Comparison of ENCODE assay signal across 29 mouse cellular contexts in genomic region chr7:37743350-37743749, GRCm38 (mm10). TPM values are rescaled to one million over a fixed set of nuclear protein-coding genes. Genes with fewer than 3 reads are reported as not detected.
DNase-seq lines count a peak whose midpoint lies in the region; ATAC-seq and TF ChIP-seq lines count a peak whose summit lies in the region.
"Had no signal": no experiment of that assay in that cellular context is flagged by ENCODE, and none has a peak within 500 bp of the region (broad histone marks: within the 10 kb centered on the region; RNA-seq: fewer than 3 reads in every experiment).

No protein-coding gene starts in this region.

- no peaks in the 10 kb centered on the region for H3K36me3 ChIP-seq in heart, embryonic 13.5 days
- H3K36me3 ChIP-seq in heart, embryonic 11.5 days (ENCODE audit: control insufficient read depth, insufficient read depth, low read length): no peaks in the 10 kb centered on the region
- H3K36me3 ChIP-seq in heart, embryonic 16.5 days (ENCODE audit: control insufficient read depth, insufficient read depth): no peaks in the 10 kb centered on the region
- H3K36me3 ChIP-seq: heart, embryonic 10.5 days; hindbrain, embryonic 15.5 days had no signal

- no peak overlapping the region for H3K27ac ChIP-seq in heart, embryonic 13.5 days (replicated peaks)
- no peak overlapping the region for H3K27ac ChIP-seq in heart, embryonic 11.5 days (ENCODE audit: low read depth, low read length)
- no peak overlapping the region for H3K27ac ChIP-seq in heart, embryonic 16.5 days (ENCODE audit: low read length)
- H3K27ac ChIP-seq in layer of hippocampus, adult 2 months: peak overlapping the region; percentile 39; the same call in 1 of the 2 replicates
- H3K27ac ChIP-seq: forebrain, embryonic 10.5 days; forebrain, embryonic 13.5 days; hindbrain, embryonic 15.5 days had no signal

- H3K9ac ChIP-seq in heart, embryonic 13.5 days: no peak overlapping the region
- H3K9ac ChIP-seq in heart, embryonic 11.5 days (ENCODE audit: low read depth, low read length): no peak overlapping the region
- no peak overlapping the region for H3K9ac ChIP-seq in heart, embryonic 16.5 days (ENCODE audit: low read length)
- H3K9ac ChIP-seq: forebrain, embryonic 13.5 days; hindbrain, embryonic 15.5 days had no signal

- peak overlapping the region; percentile 34 for H3K4me2 ChIP-seq in heart, embryonic 13.5 days
- no peak overlapping the region for H3K4me2 ChIP-seq in heart, embryonic 11.5 days
- H3K4me2 ChIP-seq in heart, embryonic 16.5 days (ENCODE audit: low read depth, low read length): peak overlapping the region; percentile 42
- H3K4me2 ChIP-seq: forebrain, embryonic 13.5 days; hindbrain, embryonic 15.5 days had no signal

- DNase-seq in heart, adult 8-10 months (ENCODE audit: low spot score): no peak
- no peak for DNase-seq in layer of hippocampus, adult 2 months (ENCODE audit: low spot score in 2 of 2)
- no peak for DNase-seq in layer of hippocampus, adult 9-11 months
- peak; percentile 47 for DNase-seq in hindlimb bud, embryonic 11.5 days (ENCODE audit: extremely low spot score, low read depth, low spot score)
- no peak for DNase-seq in ovary, postnatal 14 days (ENCODE audit: low spot score)
- DNase-seq: adrenal gland, adult 8-10 months; adrenal gland, postnatal 36 days; cerebellum, adult 11 months; cerebellum, adult 2 months; cerebellum, adult 9-11 months; cerebellum, postnatal 25 days; gastrocnemius, postnatal 25 days; heart, postnatal 36 days; kidney, adult 18-20 months; kidney, adult 9 months had no signal

- H3K4me1 ChIP-seq in heart, embryonic 13.5 days: peaks cover 23% of the 10 kb centered on the region
- peaks cover 10% of the 10 kb centered on the region; the same call in 1 of the 2 replicates for H3K4me1 ChIP-seq in heart, embryonic 11.5 days (ENCODE audit: control insufficient read depth, insufficient read depth, low read length)
- H3K4me1 ChIP-seq in heart, embryonic 16.5 days (ENCODE audit: control insufficient read depth, insufficient read depth, low read length): peaks cover 11% of the 10 kb centered on the region; the same call in 1 of the 2 replicates

- WGBS in heart, embryonic 13.5 days: 41% methylated on average over 8 of the region's 8 CpGs
- WGBS in heart, embryonic 11.5 days (ENCODE audit: insufficient replicate concordance): 39% methylated on average over 8 of the region's 8 CpGs
- 35% methylated on average over 8 of the region's 8 CpGs for WGBS in heart, embryonic 16.5 days

- H3K4me3 ChIP-seq in heart, embryonic 13.5 days: no peak overlapping the region
- no peak overlapping the region for H3K4me3 ChIP-seq in heart, embryonic 11.5 days (ENCODE audit: low read depth, low read length)
- H3K4me3 ChIP-seq in heart, embryonic 16.5 days (ENCODE audit: low read length): no peak overlapping the region
- H3K4me3 ChIP-seq in layer of hippocampus, adult 2 months: no peak overlapping the region; the same call in 1 of the 2 replicates
- H3K4me3 ChIP-seq: forebrain, embryonic 10.5 days; forebrain, embryonic 13.5 days; heart, embryonic 10.5 days; hindbrain, embryonic 15.5 days had no signal

- TF ChIP-seq CTCF in layer of hippocampus, adult 2 months (conservative IDR thresholded peaks at IDR 0.05): no peak

- peaks cover 25% of the 10 kb centered on the region for H3K27me3 ChIP-seq in heart, embryonic 13.5 days (replicated peaks)
- no peaks in the 10 kb centered on the region for H3K27me3 ChIP-seq in heart, embryonic 11.5 days (ENCODE audit: control insufficient read depth, insufficient read depth, low read length)
- peaks cover 10% of the 10 kb centered on the region; the same call in 1 of the 2 replicates for H3K27me3 ChIP-seq in heart, embryonic 16.5 days (ENCODE audit: control insufficient read depth, insufficient read depth, low read length)
- H3K27me3 ChIP-seq: forebrain, embryonic 13.5 days; hindbrain, embryonic 15.5 days had no signal

- no peaks in the 10 kb centered on the region for H3K9me3 ChIP-seq in heart, embryonic 13.5 days
- H3K9me3 ChIP-seq in heart, embryonic 11.5 days (replicated peaks; ENCODE audit: control insufficient read depth, low read length): no peaks in the 10 kb centered on the region
- no peaks in the 10 kb centered on the region for H3K9me3 ChIP-seq in heart, embryonic 16.5 days (replicated peaks; ENCODE audit: control insufficient read depth, low read length)
- H3K9me3 ChIP-seq: forebrain, embryonic 13.5 days; heart, embryonic 10.5 days; hindbrain, embryonic 15.5 days had no signal

- no peak for ATAC-seq in heart, embryonic 13.5 days (ENCODE audit: extremely low read depth, insufficient number of reproducible peaks, low FRiP score, low TSS enrichment)
- ATAC-seq in heart, embryonic 11.5 days (replicated peaks; ENCODE audit: insufficient number of reproducible peaks, low FRiP score, low TSS enrichment): no peak
- no peak for ATAC-seq in heart, embryonic 16.5 days (replicated peaks; ENCODE audit: extremely low read depth, insufficient read depth, low FRiP score)
- ATAC-seq: CD4-positive, CD25-positive, alpha-beta regulatory T cell, adult 4 months; forebrain, embryonic 13.5 days; forebrain, embryonic 16.5 days; inflammation-experienced regulatory T-cells, adult 6 months; intestine, embryonic 16.5 days had no signal

RNA-seq across cellular contexts. Expression of gene Zfp536, which starts 30.1 kb away (rescaled TPM):
- polyA plus RNA-seq in heart, embryonic 13.5 days (2015; fragmentation: Nextera tagmentation; extraction: Ambion mirVana): 4.3 and 5.0 TPM in 2 replicates
- polyA plus RNA-seq in heart, embryonic 11.5 days (2014; fragmentation: Nextera tagmentation; extraction: Ambion mirVana): 2.4 and 2.8 TPM in 2 replicates
- polyA plus RNA-seq in heart, embryonic 16.5 days (2015; fragmentation: Nextera tagmentation; extraction: Ambion mirVana): 4.7 and 5.8 TPM in 2 replicates
- total RNA-seq in heart, adult 8-10 months (2022): 10 to 100 TPM in 1 of 4 experiments, 1 to 10 TPM in 3; 6.2 to 10.6 (median 8.5) TPM
- total RNA-seq in layer of hippocampus, adult 2 months (2021): 10 to 100 TPM; 44.4 to 45.5 TPM
- total RNA-seq: common myeloid progenitor, adult 5-6 weeks; MEL had no signal
- polyA plus RNA-seq: C2C12 had no signal
